Mouse (Mus musculus) c-Kit-positive CD71-positive TER-119-negative erythroid progenitor cells, embryonic 14.5 days (primary cell): ENCODE measurements around the gene Ankrd26.

Source experiments
- DNase-seq: peaks from one replicate; pipeline ENCODE4 v3.0.0-alpha.2; 2013; ENCODE audit warnings: low read depth

Gene Ankrd26

DNA sequence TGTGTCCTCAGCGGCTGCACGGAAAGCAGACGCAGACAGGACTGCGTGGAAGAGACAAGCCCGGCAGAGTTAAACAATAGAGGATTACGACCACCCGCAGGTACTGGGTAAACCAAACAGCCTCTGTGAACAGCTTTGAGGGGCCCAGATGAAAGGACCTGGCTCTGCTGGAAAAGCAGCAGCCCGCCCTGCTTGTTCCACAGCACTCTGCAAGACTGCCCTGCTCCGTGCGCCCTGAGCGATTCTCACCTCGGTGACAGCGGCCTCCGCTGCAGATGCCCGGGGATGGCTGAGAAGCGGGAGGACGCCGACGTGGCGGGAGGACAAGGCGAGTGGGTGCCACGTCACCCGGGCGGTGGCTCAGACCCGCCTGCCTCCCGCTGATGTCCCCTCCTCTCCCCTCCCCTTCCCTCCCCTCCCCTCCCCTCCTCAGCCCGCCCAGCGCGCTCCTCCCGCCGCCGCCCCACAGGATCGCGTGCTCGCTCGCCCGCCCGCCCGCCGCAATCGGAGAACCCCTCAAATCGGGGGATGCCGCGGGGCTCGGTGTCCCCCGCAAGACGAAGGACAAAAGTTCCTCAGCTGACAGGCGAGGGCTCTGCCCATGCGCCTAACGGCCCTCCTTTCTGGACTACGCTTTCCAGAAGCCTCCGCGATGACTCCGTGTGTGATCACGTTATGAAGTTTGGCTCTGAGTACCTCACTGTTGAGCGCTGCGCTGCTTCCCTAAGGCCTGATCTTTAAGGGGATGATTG, 82.9 kb downstream of the Ankrd26 start, which contains the start of gene Zfp9:
Gene Zfp9, minus strand, starts transcription at position 364 of the 752 bp plus-strand sequence.
- DNase-seq: peak; percentile 31

GRCm38 (mm10) chr6:118477875-118478785, 83.9 kb downstream of the Ankrd26 start:
- DNase-seq: no peak

DNA sequence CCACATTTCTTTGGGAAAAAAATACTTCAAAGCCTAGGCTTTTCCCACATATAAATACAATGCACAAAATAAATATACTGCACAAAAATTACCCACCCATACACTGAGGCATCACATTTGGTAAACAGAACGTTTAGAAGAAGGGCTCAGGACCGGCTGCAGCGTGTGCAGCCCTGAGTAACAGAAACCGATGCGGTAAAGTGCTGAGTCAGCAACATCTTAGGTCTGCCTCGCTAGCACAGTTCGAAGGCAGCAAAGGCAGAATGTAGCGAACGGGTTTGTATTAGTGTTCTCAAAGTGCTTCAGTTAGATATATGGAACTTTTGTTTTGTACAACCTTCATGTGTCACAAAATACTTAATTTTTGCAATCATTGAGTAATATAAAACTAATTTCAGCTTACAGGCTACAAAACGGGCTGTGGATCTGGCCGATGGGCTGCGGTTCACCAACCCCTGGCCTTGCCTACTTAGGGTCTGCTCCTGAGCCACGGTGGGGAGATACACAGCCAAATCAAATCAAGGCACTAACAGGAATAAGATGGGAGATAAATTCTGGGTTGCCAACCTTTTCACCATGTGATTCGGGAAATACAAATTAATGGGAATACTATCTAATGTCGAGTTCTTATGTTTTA, 99.8 kb downstream of the Ankrd26 start:
- no peak for DNase-seq

DNA sequence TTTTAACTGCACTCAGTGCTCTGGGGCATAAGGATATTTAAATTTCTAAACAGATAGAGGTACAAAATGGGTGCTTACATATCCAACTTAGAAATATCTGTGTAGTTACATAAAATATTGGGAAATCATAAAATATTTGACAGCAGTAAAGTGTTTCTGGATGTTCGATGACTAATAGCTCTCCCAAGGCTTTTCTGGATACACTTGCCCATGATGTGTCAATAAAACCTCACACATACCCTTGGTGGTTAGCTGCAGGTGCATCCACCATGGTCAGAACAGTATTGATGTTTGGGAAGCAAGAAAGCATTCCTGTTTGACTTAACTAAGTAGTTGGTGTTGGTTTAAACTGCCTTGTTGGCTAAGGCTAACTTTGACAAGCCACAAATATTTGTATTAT, 104.3 kb downstream of the Ankrd26 start:
- DNase-seq: no peak

- DNase-seq: peak; percentile 70
These were observed 106.9 kb downstream of the Ankrd26 start, which contains the start of gene Zfp248 for GRCm38 (mm10) chr6:118455042-118455631. TSS of gene Zfp248 (minus strand) at chr6:118455528.

DNA sequence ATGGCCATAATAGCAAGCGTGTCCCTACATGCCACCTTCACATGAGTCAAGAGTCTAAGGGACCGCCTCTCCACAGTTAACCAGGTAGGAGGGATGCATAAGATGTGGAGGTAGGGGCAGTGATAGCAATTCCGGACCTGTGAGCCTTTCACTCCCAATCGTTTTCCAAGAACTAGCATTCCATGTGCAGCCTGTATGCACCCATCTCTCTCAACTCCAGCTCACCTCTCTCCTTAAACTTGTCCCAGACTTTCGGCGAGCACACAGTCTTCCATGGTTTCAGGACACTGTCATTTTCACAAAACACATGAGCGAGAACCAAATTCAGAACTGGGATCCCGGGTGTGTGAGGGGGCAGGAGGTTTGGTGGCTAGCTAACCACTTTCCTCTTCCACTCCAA, 107.6 kb downstream of the Ankrd26 start:
- DNase-seq: no peak
